Mouse (Mus musculus): ENCODE data around the gene Dynlt1a.
"Not testable (repeated sequence)": the region's sequence is repeated elsewhere in the genome, so short reads cannot be mapped to it uniquely, and the experiment has no call there.

- not testable (repeated sequence) for TF ChIP-seq POLR2A (IDR thresholded peaks at IDR 0.05; ENCODE audit: low read depth, low read length); CTCF (IDR thresholded peaks at IDR 0.05; ENCODE audit: extremely low read depth, insufficient read depth, insufficient read length, insufficient replicate concordance)
Observed at GRCm38 (mm10) chr17:6355256-6355655, 38.0 kb upstream of the Dynlt1a start.
